Mouse (Mus musculus): ENCODE results near the gene Dnajb8. TPM values are rescaled to one million over a fixed set of nuclear protein-coding genes. Genes with fewer than 3 reads are reported as not detected.

The Dnajb8 gene
- total RNA-seq, 2 experiments from 2014 or later, result not detected

DNA sequence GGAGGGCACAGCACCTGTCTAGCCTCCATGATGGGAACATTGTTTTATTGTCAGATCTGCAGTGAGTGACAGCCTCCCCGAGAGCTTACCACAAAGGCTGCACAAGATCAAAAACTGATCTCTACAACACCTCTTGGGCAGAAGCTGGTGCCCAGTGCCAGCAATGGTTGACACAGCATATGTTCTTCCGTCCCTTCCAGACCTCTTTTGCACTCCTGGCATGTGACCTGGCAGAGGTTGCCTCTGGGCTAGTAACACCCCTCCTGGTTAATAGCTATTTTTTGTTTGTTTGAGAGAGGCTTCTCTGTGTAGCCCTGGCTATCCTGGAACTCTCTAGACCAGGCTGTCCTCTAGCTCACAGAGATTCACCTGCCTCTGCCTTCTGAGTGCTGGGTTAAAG lies 56.1 kb downstream of the Dnajb8 start:
- no peak for DNase-seq (ENCODE audit: low spot score in 2 of 2)

DNA sequence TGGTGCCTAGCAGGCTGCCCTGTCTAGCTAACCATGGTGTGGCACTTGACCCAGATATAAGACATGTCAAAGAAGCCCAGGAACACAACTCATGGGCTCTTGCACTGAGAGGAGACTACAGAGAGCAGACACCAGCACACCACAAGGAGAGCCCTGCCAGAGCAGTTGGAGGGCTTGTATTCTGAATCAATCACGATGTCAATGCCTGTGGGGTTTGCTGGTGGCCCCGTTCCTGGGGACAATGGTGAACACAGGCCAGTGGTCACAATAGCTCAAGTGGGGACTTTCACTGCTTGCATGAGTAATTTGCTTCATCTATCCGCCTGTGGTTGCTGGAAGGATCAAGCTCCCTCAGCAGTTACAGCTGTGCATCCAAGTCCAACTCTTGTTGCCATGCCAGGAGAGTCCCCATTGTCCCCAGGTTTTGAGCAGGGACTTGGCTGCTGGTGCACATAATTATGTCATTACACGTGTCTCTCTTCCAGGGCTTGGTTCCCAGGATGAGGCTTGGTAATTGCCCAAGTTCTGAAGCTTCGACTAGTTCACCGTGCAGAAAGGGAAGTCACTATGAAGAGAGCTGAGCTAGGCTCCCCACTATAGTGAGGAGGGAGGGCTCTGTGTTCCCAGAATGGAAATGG lies 68.2 kb downstream of the Dnajb8 start:
- peak in 1 of 2 experiments; percentile 68 for DNase-seq (ENCODE audit: low spot score in 2 of 2)

DNA sequence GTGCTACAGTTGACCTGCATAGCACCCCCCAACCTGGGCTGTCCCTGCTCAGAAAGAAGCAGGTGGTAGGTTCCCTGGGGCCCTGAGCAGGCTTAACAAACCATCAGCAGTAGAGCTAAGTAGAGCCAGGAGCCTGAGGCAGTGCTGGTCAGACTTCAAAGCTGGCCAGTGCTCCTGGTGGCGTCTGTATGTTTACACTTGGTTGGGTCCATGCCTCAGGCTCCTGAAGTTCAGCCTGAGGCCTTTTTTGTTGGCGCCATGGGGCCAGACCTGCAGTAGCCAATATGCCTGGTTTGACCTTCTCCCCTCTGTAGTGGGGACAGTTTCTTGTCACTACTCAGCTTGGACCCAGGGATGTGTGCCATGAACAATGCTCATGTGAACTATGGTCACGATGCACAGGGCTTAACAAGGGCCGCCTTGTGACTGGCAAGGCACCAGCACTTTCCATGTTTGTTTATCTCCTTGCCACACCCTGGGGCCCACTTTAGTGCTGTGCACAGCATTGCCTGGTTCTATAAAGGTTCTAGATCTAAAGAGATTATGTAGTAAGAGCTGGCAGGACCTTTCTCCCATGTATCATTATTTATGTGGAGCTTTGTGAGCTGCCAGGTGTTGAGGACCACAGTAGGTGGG lies 70.3 kb downstream of the Dnajb8 start:
- DNase-seq (ENCODE audit: low spot score in 2 of 2), result no peak

DNA sequence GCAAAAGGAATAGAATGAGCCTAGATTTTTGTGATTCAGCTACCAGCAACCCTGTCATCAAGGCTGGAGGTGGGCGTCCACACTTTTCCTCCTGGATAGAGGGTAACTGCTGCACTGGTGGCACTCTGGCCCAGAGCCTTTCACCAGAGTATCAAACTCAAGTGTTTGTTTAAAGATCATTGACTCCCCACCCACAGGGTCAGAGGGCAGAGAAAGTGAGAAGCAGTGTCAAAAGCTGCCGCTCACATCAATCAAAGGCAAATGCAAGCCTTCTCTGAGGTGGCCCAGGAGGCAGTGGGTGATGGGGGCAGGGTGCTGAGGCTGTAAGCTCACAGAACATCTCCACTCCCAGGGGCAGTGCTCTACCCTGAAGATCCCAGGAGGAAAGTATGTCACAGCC lies 77.4 kb downstream of the Dnajb8 start:
- DNase-seq (ENCODE audit: low spot score in 2 of 2), result no peak

DNA sequence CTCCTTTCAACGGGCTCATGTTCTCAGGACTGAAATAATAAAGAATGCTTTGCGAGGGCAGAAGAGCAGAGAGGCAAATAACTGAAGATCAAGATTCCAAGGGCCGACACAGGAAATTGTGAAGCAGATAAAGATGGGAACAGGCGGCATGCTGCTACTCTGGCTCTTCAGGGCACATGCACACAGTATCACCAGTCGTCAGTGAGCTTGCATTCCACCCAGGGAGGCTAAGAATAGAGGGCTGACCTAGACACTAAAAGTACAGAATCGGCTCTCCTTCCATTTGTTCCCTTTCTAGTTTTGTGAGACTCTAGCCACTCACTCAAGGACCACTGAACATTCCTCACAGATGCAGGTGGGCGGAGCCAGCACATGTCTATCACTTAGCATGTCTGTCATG lies 79.2 kb downstream of the Dnajb8 start:
- DNase-seq (ENCODE audit: low spot score in 2 of 2), result no peak

Other genes starting within 250 kb of the Dnajb8 start
- gene H1fx, start 240.6 kb upstream of the Dnajb8 start, total RNA-seq (2021), result 10 to 100 TPM; 31.9 to 40.7 TPM
- gene Rab7, start 177.0 kb upstream of the Dnajb8 start, total RNA-seq (2021), result 100 to 1,000 TPM; 193 to 208 TPM
- gene Rpn1, start 137.8 kb upstream of the Dnajb8 start, total RNA-seq (2021), result 100 to 1,000 TPM; 101 to 110 TPM
- 1 to 10 TPM; 6.2 to 7.9 TPM for gene Gata2, start 28.4 kb upstream of the Dnajb8 start, total RNA-seq (2021)
- gene Eefsec, start 224.3 kb downstream of the Dnajb8 start, total RNA-seq (2021), result 10 to 100 TPM; 13.8 to 14.4 TPM
- gene Ruvbl1, start 243.1 kb downstream of the Dnajb8 start, total RNA-seq (2021), result 10 to 100 TPM; 35.0 to 36.0 TPM